Mouse (Mus musculus) heart, postnatal 0 days (tissue): ENCODE data around the gene Csnk1d.

Experiments used
- CTCF ChIP-seq: IDR thresholded peaks from 2 replicates; pipeline ENCODE4 v1.5.1; 2016; ENCODE audit warnings: antibody characterized with exemption, control low read depth, low read depth
- EP300 ChIP-seq: IDR thresholded peaks from 2 replicates; pipeline ENCODE4 v1.6.1; 2016; ENCODE audit warnings: antibody characterized with exemption, low read depth

GRCm38 (mm10) chr11:121039302-121039701, 48.2 kb upstream of the Csnk1d start, which contains the start of gene Cd7:
- TF ChIP-seq CTCF (no peak), EP300 (no peak)
